Mouse (Mus musculus): ENCODE results near the gene Pp2d1.

Gene Pp2d1

DNA sequence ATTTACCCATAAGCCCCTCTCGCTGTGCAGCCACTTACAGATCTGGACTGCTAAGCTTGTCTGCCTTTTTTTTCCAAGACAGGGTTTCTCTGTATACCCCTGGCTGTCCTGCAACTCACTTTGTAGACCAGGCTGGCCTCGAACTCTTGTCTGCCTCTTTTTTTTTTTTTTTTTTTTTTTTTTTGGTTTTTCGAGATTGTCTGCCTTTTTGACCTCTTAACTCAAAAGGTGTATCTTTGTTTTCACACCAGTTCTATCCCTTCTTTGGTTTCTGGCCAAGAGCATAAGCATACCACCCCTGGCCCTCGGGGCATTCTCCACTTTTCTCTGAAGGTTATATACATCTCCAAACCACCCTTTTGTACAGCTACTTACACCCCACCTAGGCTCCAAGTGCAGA, 25.6 kb upstream of the Pp2d1 start:
- no peak for DNase-seq

DNA sequence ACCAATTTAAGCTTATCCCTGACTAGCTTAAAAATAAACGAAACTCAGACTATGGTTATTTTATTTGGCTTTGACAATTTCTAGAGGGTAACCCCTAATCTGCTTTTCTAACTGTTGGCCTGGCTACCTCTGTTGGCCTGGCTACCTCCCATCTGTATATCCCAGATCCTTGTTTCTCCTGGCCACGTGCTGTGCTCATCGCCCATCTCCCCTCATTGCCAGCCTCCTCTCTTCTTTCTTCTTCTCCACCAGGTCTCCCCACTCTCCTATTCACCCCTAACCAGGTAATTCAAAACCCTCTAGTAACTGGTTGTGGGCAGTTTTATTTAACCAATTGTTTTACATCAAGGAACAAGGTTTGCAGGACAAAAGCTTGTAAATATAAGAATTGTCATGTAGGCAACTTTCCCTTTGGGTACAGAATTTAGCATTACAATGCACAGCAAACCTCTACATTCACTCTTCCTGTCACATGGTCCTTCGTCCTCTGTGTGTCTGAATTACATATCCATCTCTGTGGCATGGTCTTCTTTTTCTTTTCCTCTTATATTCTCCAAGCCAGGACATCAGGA, 22.3 kb upstream of the Pp2d1 start:
- no peak for DNase-seq

DNA sequence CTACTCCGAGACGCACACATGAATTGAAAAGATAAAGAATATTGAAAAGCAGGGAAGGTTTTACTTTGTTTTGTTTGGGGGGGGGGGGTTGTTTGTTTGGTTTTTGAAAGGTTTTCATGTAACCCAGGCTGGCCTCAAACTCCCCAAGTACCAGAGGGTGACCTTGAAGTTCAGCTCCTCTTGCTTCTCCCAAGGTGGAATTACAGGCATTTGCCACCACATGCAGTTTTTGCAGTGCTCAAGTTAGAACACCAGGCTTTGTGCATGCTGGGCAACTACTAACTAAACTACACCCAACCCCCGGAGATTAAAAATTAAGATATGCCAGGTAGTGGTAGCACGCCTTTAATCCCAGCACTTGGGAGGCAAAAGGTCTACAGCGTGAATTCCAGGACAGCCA, 20.4 kb upstream of the Pp2d1 start:
- DNase-seq, result no peak

DNA sequence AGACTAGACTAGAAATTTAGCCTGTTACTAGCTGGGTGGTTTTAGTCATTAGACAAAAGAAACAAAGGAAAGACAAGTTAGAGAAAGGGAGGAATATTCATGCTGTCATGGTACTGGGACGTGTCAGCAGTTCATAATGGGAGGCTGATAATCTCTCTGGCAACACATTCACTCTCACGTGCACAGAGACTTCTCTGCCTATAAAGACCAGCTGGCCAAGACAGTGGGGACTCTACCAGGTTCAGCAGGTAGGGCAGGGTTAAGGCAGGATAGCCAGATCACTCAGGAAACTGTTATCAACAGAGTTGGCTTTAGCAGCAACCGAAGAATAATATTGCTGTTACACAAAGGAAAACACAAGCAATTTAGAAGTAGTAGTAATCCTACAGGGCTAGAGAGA, 18.2 kb upstream of the Pp2d1 start:
- no peak for DNase-seq

DNA sequence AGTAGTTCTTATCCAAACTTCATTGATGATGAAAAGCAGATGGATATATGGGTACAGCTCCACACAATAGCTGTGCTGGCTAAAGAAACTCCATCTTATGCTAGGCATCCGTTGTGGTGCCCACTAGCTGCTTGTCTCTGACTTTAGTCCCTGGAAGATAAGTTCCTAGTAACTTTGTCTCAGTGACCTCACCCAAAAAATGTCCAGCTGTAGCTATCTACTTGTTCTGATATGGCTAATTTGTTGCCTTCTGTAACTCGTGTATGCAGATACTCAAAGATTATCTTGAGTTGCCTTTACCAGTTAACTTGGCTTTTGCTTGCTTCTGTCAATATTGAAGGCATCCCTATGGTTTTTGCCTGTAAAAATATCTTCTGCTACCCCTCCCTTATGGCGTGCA, 15.6 kb upstream of the Pp2d1 start:
- no peak for DNase-seq

DNA sequence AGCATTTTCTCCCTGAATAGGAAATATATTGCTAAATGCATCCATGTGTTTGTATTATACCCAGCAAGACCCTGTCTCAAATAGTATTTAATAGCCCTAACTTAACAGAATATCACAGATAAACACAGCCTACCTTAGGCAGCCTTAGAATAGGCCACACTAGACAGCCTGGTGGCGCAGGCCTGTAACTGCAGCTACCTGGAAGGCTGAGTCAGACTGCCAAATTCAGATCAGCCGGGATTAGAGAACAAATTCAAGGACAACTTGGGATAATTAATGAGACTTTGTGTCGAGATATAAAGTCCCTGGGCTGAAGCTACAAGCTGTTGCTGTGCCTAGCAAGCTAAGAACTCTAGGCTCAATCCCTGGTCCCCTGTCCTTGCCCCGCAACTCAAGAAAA, 14.8 kb upstream of the Pp2d1 start:
- DNase-seq, result no peak

DNA sequence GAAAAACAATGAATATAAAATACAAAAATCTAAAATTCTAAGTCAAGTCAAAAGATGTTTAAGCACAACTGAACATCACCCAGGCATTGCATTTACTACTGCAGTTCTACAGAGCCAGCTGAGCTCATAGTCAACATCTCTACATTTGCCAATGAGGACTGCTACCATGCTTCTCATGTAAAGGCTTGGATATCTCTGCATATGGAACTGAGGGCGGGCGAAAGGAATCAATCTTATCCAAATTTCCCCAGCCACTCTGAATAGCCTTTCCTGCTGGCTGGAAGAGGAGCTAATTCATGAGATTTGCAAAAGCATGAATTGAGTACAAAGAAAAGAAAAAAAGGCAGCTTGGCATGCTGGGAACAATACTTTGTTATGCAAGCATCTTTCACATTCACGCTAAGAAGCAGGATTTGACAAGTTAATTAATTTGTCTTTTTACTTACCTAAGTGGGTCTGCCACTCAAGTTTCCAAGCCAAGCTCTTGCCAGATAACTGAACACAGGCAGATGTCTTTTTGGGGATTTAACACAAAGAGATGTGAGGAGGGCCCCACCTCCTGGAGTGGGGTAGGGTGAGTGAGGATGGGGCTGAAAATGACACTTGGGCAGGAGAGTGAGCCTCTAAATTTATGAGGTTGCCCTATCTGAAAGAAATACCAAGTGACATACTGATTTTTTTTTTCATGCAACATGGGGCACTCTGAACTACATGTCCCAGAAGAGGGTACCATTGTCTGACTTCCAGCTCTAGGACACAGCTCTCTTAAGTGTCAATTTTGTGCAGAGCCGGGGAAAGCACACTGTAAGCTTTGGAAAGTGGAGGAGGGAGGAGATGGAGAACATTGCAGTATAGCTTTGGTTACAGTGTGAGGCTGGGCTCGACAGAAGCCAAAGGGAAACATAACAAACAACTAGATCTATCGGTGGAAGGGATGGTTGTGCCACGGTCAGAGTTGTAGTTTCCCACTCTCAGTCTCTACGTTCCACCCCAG, 12.4 kb upstream of the Pp2d1 start:
- DNase-seq, result no peak

DNA sequence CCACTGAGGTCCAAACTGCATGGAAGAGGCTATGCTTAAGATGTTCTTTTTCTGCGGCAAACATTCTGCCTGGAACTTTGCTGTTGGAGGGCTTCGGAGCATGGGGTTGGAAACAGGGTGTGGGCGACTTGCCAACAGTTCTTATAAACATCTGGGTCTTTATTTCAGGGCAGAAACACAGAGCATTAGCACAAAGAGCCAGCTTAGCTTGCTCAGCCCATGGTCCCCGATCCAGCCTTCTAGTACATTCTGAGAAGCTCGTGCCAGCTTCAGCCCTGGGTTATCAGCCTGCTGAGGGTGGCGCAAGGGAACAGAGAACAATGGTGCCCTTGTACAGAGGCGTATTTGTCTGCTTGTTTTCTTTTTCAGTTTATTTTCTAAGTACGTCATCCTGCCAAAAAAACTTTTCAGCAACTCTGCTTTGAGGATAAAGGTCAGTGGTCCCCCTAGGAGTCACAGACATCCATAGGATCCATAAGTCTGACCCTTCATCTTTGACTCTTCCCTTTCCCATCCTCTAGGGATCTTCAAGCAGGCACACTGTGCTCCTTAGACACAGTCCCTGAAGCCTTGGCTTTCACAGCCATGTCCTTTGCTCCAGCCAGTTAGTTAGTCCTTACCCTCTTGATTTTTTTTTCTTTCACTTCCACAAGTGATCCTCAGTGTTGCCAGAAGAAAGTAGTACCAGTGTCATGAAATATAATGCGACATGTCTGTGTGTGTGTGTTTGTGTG, 4.5 kb upstream of the Pp2d1 start:
- no peak for DNase-seq

DNA sequence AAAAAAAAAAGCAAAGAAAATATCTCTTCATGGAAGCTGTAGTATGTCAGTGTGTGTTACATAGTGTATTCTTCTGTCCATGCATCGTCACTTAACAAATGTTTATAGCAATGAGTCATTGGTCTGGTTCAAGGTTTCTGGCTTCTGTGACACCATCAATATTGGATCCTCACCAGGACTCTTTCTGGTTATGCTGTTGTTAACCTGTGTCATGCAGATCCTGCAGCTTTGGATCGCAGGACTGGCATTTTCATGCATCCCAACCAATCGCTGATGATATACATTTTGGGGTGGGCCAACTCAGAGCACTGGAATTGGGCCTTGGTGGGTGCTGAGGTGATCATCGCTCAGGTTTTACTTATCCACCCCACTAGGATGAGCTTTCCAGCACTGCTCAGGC, 3.3 kb upstream of the Pp2d1 start:
- DNase-seq, result no peak

DNA sequence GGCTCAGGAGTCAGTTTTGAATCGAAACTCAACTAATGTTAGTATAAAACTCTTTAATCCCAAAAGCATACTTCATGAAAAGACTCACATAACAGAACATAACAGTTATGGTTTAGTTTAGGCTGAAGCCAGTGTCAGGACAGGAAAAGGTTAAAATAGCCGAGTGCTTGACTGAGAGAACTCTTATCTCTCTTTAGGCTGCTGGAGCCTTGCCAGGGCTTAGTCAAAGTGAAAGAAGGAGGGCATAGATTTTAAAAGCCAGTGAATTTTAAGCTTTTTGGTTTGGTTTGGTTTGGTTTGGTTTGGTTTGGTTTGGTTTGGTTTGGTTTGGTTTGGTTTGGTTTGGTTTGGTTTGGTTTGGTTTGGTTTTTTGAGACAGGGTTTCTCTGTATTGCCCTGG, 6.8 kb downstream of the Pp2d1 start:
- no peak for DNase-seq

DNA sequence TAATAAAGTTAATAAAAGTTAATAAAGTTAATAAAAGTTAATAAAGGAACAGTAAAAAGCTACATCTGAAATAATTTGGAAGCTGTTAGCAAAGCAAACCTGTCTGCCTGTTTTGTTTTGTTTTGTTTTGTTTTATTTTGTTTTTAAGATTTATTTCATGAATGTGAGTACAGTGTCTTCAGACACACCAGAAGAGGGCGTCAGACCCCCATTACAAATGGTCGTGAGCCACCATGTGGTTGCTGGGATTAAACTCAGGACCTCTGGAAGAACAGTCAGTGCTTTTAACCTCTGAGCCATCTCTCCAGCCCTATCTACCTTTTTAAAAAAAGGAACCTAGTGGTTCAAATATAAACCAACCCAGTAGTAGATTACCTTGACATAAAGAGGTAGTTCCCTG, 8.1 kb downstream of the Pp2d1 start:
- no peak for DNase-seq

DNA sequence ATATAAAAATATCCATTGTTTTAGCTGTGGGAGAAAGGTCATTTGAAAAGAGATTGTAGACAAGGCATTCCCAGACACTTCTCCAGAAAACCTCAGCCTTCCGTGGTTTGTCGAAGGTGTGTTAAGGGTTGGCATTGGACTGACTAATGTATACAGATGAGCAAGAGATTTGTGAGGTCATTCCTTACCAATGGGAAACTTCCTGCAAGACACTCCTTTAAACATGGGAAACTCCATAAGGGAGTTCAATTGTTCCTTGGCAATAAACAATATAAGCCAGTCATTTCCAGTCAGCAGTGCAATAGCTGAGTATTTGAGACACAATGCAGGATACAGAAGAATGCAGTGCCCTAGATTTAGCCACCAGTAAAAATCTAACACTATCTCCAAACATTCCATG, 11.2 kb downstream of the Pp2d1 start:
- no peak for DNase-seq

DNA sequence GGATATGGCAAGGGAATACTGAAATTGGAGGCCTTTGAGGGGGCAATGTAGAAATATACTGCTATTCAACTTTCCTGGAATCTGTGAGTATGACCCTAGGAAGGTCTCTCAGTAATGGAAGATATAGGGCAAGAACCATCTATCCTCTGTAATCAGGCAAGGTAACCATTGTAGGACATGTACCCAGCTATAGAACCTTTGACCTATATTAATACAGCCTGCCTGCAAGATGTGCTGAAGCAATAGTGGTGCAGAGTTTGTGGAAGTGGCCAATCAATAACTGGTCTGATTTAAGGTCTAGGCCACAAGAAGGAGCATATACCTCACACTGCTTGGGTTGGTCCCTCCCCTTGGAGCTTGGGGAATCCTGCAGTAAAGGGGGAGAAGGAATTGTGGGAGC, 18.7 kb downstream of the Pp2d1 start:
- no peak for DNase-seq

DNA sequence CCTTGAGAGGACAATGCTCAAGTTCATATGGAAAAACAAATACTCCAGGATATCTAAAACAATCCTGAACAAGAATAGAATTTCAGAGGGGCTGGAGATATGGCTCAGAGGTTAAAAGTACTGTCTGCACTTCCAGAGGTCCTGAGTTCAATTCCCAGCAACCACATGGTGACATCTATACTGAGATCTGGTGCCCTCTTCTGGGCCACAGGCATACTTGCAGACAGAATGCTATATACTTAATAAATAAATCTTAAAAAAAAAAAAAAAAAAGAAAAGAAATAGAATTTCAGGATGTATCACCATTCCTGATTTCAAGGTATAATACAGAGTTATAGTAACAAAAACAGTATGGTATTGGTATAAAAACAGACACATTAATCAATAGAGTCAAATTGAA, 19.9 kb downstream of the Pp2d1 start:
- DNase-seq, result no peak

DNA sequence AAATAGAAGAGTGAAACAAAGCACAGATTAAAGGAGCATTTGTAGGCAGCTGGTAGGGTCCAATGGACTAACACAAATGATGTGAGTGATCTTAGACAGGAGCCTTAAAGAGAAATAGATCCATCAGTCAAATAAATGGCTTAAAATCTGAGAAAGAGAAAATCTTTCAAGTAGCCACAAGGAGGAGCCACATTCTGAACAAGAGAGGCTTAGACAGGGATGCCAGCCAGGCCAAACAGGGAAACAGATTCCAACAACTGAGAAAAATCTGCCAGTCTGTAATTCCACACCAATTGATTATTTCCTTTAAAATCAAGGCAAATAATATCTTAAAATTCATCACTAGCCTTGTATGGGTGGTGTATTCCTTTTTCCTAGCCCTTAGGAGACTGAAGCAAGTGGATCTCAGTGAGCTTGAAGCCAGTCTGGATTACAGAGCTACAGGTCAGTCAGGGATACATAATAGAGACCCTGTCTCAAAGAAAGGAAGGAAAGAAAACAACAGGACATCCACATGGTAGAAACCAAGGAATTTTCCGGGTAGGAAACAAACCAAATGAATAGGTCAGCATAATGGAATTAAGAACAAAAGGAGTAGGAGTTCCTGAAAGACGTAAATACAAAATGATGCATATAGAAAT, 26.8 kb downstream of the Pp2d1 start:
- no peak for DNase-seq

DNA sequence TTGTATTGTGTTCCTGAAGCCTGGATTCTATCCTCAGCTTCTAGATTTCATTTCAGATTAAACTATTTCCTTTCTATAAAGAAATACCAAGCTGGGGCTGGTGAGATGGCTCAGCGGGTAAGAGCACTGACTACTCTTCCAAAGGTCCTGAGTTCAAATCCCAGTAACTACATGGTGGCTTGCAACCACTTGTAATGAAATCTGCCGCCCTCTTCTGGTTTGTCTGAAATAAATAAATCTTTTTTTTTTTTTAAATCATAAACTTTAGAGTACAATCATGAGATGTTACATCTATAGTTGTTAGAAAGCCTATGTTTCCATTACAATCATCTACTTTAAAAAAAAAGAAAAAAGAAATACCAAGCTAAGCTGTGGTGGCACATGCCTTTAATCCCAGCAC, 36.3 kb downstream of the Pp2d1 start:
- no peak for DNase-seq

DNA sequence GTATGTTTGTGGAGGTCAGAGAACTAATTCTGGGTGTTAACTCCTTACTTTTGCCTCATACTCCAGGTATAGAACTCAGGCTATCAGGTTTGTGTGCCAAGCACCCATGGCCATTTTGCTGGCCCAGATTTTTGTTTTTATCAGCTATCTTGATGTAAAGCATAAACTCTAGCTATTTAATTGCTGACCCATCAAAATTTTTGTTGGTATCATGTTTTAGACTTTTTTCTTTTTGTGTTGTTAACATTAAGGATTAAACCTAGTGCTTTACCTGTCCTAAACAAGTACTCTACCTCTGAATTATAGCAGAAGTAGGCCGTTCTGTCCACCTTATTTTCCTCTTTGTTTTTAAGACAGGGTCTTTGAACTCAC, 50.3 kb downstream of the Pp2d1 start:
- no peak for DNase-seq

DNA sequence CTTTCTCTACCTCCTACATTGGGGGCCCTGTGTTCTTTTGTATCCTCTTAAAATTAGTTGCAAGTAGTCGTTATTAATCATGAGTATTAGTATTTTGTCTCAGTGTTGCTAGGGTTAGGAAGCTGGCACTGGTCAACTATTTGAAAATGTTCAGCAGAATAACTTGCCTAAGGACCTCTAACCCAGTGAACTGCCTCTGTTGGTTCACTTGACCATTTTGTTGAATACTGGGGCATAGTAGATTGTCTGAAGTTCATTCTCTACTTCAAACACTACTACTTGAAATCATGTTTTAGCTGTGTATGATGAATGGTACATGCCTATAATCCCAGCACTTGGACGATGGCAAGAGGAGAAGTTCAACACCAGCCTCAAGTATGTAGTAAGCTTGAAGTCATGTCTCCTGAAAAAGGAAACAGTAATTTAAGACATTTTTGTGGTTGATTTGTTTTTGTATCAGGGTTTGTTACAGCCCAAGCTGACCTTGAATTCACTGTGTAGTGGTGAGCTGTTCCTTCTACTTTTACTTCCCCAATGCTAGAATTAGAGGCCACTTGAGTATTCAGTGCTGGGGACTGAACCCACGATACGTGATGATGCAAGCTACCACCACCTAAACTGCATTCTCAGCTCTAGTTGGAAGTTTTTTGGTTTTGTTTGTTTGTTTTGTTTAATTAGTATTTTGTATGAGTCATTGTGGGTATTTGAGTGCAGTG, 50.8 kb downstream of the Pp2d1 start:
- no peak for DNase-seq

DNA sequence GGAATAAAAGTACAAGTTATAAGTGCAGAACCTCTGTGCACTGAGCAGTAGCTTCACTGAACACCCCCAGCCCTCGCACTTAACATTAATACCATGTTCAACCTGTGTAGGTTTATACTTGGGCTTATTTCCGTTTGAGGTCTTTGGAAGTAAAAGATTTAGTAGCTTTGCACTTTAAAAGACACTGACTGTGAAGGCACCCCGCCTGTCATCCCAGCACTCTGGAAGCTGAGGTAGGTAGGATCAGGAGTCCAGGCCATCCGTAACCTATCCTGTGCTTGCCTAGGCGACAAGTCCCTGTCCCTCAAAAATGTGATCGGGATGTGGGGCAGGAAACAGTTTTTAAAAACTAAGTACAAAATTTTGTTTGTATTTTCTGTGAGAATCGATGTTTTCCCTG, 58.8 kb downstream of the Pp2d1 start:
- no peak for DNase-seq

DNA sequence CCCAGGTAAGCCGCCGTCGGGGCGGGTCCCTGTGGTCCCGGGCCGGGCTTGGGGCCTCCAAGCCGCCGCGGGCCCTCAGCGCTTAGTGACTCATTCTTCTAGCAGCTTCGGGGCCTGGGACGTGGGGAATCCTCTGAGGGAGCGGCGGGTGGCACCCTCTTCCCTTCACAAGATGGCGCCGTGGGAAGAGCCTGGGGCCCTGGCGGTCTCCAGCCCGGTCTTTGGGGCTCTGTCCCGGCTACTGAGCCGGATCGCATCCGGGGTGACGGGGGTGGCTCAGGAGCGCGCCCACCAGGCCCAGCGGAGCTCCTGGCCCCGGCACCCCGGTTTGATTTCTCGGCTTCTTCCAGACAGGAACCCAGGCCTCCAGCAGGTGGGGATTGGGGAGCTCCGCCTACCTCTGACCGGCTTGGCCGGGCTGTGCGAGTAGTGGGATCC, 59.6 kb downstream of the Pp2d1 start:
- DNase-seq, result peak; percentile 61

DNA sequence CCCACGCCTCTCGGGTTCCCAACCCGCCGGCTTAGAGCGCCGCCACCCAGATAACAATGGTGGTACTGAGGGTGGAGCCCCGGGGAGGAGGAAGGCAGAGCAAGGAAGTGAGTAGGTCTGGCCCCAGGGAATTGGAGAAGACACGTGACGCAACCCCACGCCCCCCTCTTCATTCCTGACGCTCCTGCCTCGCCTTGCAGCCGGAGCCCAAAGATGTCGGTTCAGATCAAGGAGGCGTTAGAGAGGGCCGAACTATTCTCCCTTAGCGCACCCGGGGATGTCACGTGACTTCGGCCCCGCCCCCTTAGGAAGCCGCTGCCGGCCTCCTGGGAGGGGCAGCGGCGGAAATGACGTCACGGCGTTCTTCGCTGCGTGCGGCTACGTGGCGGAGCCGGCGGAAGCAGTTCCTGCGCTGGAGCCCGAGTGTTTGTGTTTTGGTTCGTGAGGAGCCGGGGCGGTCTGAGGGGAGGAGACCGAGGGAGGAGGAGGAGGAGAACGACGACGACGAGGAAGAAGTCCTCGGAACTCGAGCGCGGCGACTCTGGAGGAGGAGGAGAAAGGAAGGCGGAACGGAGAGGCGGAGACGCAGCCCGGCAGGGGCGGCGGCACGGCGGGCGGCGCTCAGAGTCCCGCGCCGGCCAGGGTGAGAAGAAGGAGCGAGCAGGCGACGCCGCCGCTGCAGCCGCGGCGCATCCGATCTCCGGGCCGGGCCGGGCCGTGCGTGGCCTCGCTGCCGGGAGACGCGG, 60.2 kb downstream of the Pp2d1 start, which contains the start of gene Rab5a:
Gene Rab5a (plus strand): TSS at position 377 of the 746 bp plus-strand sequence.
- peak; percentile 99 for DNase-seq

Data from kidney, adult 11 months (tissue).